Mouse (Mus musculus): ENCODE results near the gene Gng2.
A peak's percentile ranks its signal among the peaks of the same experiment; 100 is the strongest.

Gng2 gene

DNA sequence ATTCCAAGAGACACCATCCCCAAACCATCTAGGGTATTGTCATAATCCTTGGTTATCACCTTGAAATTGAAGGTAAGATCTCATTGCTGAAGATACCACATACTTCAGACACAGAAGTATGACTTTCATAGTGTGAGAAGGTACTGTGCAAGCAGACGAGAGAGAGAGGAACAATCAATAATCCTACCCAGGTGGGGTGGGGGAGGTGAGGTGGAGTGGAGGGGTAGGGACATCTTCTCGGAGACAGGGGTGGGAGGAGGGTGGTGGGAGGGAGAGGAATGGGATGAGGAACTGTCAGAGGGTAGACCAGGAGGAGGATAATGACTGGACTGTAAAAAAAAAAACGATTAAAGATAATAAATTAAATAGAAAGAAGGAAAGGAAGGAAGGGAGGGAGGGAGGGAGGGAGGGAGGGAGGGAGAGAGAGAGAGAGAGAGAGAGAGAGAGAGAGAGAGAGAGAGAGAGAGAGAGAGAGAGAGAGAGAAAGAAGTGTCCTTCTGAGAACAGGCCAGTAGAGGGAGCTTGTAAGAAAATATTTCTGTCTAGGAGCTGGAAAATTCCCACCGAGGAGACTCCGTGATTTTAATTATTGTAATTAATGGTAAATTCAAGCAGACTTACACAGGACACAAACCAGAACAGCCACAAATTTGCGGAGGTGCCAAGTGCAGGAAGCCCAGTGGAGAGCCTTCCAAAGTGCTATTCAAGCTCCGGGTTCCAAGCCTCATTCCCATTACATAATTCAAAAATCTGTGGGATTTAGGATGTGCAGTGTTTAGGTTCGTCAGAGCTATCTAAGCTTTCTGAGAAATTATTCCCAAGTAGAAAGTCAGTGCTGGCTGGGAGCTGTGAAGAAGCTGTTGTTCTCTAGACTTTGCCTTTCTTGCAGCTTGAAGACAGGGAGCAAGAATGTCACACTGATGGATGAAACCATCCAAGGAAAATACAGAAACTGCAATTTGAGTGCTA lies 118.3 kb downstream of the Gng2 start:
- no peak for DNase-seq

DNA sequence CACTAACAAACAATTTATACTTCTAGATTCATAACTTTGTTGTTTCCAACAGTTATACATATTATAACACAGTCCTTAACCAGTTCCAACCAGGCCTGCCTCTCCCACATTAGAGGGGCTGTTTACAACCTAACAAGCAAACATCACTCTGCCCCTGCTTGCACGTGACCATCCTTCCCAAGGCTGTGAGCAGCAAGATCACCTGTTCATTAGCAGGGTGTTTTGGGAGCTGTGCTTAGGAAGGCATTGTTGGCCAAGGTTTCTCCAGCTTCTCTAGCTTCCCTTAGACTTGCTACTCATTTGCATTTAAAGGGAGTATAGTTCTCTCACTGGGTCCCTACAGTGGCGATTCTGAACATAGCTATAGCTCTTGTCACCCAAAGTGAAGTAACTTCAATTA lies 119.1 kb downstream of the Gng2 start:
- no peak for DNase-seq

DNA sequence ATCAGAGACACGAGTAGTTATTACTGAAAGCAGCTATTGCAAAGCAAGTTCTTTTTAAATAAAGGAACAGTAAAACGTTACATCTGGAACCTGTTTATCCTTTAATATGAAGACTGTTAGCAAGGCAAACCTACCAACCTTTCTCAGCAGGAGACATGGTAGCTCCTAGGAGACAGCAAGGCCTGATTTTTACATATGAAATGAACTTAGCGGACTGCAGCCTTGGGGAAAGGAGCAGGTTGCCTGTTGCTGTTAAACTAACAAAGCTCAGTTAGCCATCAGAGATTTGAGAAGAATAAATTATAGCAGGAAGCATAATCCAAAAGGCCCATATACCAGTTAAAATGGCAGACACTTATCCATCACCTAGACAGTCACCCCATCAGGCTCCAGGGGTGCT lies 124.0 kb downstream of the Gng2 start:
- no peak for DNase-seq

DNA sequence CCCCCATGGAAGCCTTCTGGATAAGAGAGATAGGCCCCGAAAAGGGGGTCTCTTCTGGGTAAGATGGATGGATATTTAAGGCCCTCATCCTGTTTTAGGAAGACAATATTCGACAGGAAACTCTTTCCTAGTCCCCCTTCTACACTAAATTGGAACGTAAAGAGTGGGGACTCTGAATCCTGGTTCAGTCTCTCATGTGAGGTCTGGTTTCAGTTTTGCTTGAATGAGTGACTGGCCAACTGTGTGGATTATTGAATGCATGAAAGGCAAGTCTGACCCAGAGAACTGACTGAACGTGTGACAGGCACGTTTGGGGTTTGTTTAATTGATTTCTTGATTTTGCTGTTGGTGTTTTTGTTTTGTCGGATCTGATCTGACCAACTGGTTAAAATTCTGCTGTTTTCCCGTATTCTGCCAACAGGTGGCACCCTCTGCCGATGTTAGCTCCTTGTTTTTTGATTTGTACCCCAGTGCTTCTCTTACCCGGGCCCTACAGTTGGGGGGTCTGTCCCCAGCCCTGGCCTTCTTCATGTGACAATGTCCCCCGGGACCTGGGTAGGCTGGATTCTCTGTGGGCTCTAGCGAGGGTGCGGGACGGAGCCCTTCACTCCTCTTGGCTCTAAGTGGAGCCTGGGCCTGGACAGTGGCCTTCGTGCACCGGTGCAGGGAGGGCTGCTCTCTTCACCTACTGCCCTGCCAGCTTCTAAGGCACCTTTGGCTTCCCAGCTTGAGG lies 137.7 kb downstream of the Gng2 start:
- DNase-seq = peak; percentile 24

DNA sequence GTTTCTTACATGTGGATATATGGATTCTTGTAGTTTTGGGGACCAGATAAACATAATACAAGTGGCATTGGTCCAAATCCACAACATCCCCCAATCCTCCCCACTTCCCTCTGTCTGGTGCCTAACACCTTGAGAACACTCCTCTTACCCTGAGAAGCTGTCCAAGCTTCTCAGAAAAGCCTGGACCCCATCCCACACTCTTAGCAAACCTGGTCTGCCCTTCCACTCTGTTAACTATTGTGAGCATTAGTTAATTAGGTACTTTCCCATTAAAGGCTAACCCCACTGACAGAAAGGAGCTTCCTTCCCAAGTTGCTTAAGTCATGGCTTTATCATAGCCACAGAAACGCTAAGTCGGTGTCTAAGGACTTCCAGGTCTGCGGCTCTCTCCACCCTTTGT lies 141.1 kb downstream of the Gng2 start:
- DNase-seq = no peak

DNA sequence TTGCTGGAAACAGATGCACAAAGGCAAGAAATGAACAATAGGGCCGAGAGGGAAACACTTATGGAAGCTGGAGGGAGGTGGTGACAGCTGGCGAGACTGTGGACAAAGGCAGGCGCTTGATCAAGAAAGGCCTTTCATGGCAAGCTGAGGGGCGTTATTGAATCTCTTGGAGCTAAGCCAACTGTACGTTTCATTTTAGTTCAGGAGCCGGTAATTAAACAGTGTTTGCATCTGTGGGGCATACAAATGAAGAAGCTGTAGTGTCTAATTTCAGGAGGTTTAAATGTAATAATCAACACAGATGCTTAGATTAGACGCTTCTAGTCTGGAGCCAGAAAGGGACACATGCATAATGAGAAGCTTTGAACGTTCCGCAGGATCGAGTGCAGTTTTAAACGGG lies 151.9 kb downstream of the Gng2 start:
- no peak for DNase-seq

DNA sequence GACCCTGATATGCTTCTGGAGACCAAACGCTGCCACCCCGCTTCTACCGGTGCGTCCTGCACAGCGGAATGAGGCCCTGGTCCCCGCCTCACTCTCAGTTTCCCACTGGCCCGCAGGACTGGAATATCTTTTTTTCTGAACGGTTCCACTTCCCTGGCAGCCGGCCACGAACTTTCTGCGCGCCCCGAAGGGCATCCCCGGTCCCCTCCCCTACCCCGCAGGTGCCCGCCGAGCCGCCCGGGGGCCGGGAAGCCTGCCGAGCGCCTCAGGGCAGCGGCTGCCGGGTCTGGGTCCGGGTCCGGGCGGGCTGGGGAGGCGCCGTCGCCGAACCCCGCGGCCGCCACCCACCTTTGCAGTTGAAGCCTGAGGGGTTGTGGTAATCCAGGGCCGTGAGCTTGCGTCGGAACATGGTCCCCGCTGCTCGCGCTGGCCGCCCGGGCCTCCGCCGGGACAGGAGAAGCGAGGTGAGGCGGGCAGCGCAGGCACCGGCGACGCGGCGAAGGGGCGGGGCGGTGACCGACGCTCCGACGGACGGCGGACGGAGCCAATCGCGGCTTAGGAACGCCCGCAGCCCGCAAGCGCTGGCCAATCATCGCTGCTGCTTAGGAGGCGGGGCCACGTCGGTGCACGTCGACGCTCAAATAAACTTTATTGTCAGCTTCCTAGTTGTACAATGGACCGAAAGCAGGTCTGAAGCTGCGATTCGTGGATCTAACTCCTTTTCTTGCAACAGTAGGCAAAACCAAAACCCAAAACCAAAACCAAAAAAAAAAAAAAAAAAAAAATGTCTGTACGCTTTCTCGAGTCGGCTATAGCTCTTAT lies 153.9 kb downstream of the Gng2 start, which contains the start of gene Rtraf:
Gene Rtraf, minus strand, starts transcription at position 504 of the 822 bp plus-strand sequence.
- peak; percentile 89 for DNase-seq
